Mouse (Mus musculus) G1E (cell line): ENCODE measurements around the gene Plac8. TPM values are rescaled to one million over a fixed set of nuclear protein-coding genes. Genes with fewer than 3 reads are reported as not detected.
A peak's percentile ranks its signal among the peaks of the same experiment; 100 is the strongest.

Experiments
- ATAC-seq: 2 replicates; pipeline ENCODE4 v1.8.0; 2016; ENCODE audit warnings: mild to moderate bottlenecking; ENCODE audit not compliant: insufficient number of reproducible peaks, poor library complexity, low FRiP score, severe bottlenecking; ENCODE audit errors: extremely low read depth
- DNase-seq: peaks from one replicate; pipeline ENCODE4 v3.0.0; 2012; ENCODE audit warnings: low spot score
- H3K27me3 ChIP-seq: 2 replicates; pipeline ENCODE4 v1.6.1; 2012; ENCODE audit warnings: mild to moderate bottlenecking, low read length, inconsistent platforms; ENCODE audit not compliant: insufficient read depth
- H3K36me3 ChIP-seq: replicated peaks from 2 replicates; pipeline ENCODE3; 2012; ENCODE audit warnings: mild to moderate bottlenecking, inconsistent platforms
- H3K4me1 ChIP-seq: 2 replicates; pipeline ENCODE4 v1.6.1; 2012; ENCODE audit warnings: low read depth, low read length, inconsistent platforms, mixed read lengths; ENCODE audit not compliant: insufficient read depth
- H3K4me3 ChIP-seq: 2 replicates; pipeline ENCODE4 v1.5.1; 2012; ENCODE audit warnings: low read depth, mild to moderate bottlenecking, inconsistent platforms, low read length, moderate library complexity, mixed read lengths
- H3K9me3 ChIP-seq: replicated peaks from 2 replicates; pipeline ENCODE4 v1.6.1; 2012; ENCODE audit warnings: inconsistent platforms
- CTCF ChIP-seq: IDR thresholded peaks from 2 replicates; pipeline ENCODE4 v1.5.1; 2012; ENCODE audit warnings: low read depth, low read length, inconsistent platforms, mixed read lengths
- GATA1 ChIP-seq: IDR thresholded peaks from 2 replicates; pipeline ENCODE4 v1.6.1; 2012; ENCODE audit warnings: borderline replicate concordance, low read length, inconsistent platforms, mixed read lengths
- GATA2 ChIP-seq: IDR thresholded peaks from 2 replicates; pipeline ENCODE4 v1.6.1; 2012; ENCODE audit warnings: low read depth, low read length, inconsistent platforms, borderline replicate concordance
- POLR2AphosphoS5 ChIP-seq: IDR thresholded peaks from 2 replicates; pipeline ENCODE4 v1.6.1; 2012; ENCODE audit warnings: low read depth, low read length, inconsistent platforms; ENCODE audit not compliant: insufficient replicate concordance
- TAL1 ChIP-seq: conservative IDR thresholded peaks from 2 replicates; pipeline ENCODE4 v1.6.1; 2012; ENCODE audit warnings: low read depth, low read length, inconsistent platforms, mixed read lengths
- polyA plus RNA-seq: library from polyadenylated mRNA; stranded (reverse); fragments of >175 nt; gene quantifications from 2 replicates; pipeline ENCODE4 v1.2.3, GENCODE M21; 2012
- total RNA-seq, 2 experiments: library from RNA; stranded (forward) in 1 of 2; stranded (reverse) in 1 of 2; fragments of 200-1000 nt in 1 of 2; fragments of >200 nt in 1 of 2; fragmentation: Nextera tagmentation in 1 of 2; gene quantifications; 2 replicates each; pipeline ENCODE4 v1.2.3; 2014 to 2017

Plac8 gene
- total and polyA plus RNA-seq, 3 experiments: 0.36 to 8.9 (median 5.9) TPM

DNA sequence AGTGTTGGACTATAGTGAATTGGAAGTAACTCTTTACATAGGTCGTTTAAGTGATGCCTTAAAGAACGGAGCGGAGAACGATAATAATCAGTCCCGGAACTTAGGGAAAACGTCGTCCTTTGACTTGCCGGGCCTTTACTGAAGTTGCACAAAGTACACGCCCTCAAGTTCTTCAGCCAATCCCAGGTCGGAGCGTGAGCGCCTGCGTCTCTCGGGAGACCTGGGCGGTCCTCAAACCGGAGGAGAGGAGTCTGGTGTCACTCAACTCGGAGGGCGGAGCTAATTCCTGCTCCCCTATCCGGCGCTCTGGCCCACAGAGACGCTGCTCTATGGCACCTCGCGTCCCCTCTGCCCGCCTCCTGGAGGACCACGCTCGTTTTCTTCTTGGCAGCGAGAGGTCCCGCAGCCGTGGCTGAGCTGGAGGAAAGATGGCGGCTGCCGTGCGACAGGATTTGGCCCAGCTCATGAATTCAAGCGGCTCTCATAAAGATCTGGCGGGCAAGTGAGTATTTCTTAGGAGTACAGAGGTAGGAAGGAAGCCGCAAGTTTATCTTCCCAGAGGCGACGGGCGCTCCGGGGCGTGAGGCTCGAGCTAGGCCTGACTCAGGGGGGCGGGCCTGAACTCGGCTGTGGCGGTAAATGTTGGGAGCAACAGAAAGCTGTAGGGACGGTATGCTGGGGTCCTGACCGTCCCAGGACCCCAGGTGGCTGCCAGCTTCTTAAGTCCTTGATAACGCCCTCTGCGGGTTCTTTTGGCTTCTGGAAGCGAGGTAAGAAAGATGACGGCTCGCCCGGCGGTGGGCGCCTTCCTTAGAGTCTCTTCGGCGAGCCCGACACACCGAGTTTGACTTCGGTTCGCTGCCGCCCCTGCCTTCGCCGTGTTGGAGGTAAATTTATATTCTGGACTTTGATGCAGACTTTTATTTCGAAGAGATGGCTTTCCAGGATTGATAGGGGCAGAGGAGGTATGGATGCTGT, 53.7 kb downstream of the Plac8 start, which contains the start of gene Cops4:
Gene Cops4, plus strand, starts transcription at position 261 of the 978 bp plus-strand sequence.
- Histone ChIP-seq H3K4me3 (peak within 1 kb of the TSS; percentile 82), H3K36me3 (peaks cover 23% of the 10 kb centered on the region), H3K27me3 (peaks cover 2% of the 10 kb centered on the region; the same call in 1 of the 2 replicates), H3K9me3 (no peaks in the 10 kb centered on the region), H3K4me1 (peaks cover 26% of the 10 kb centered on the region)
- DNase-seq (peak; percentile 91), ATAC-seq (peak; percentile 99)
- TF ChIP-seq CTCF (no peak), GATA1 (no peak), GATA2 (no peak), POLR2AphosphoS5 (no peak), TAL1 (no peak)

- ATAC-seq (no peak), DNase-seq (no peak)
- no peak overlapping the region for H3K4me3 ChIP-seq
- H3K9me3 ChIP-seq: no peaks in the 10 kb centered on the region
- H3K36me3 ChIP-seq: no peaks in the 10 kb centered on the region
- H3K27me3 ChIP-seq: peaks cover 8% of the 10 kb centered on the region
- H3K4me1 ChIP-seq: peaks cover 18% of the 10 kb centered on the region
- TF ChIP-seq GATA1: no peak
- no peak for TF ChIP-seq TAL1
- TF ChIP-seq GATA2: no peak
- no peak for TF ChIP-seq POLR2AphosphoS5
- TF ChIP-seq CTCF: no peak
These were observed 59.5 kb downstream of the Plac8 start for GRCm38 (mm10) chr5:100512576-100512975.

DNA sequence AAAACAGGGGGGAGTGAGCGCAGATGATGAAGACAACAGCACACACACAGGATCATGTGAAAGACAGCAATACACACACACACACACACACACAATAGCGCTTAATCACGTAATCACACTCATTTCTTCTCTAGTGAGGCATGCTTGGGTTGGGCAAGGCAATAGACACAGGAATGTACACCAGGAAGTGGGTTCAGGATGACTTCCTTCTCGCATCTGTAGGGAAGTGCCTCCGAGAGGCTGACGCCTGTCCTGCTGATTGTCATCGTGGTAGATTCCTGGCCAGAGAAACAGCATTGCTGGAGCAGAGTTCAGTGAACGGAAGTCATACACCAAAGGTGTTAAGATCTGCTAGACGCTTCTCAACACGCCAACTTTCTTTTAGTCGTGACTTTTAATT, 62.8 kb downstream of the Plac8 start:
- Histone ChIP-seq H3K27me3 (peaks cover 6% of the 10 kb centered on the region), H3K36me3 (no peaks in the 10 kb centered on the region), H3K4me1 (peaks cover 19% of the 10 kb centered on the region), H3K4me3 (no peak overlapping the region), H3K9me3 (no peaks in the 10 kb centered on the region)
- ATAC-seq: no peak
- TF ChIP-seq CTCF (no peak), TAL1 (no peak), GATA1 (no peak), POLR2AphosphoS5 (no peak), GATA2 (no peak)
- no peak for DNase-seq

Other genes starting within 250 kb of the Plac8 start
- 173 and 224 TPM in 2 replicates for gene Sec31a, start 156.0 kb downstream of the Plac8 start, total RNA-seq (2014; fragmentation: Nextera tagmentation)
- 69.5 and 71.0 TPM in 2 replicates for gene Sec31a, start 156.0 kb downstream of the Plac8 start, total RNA-seq (2017)
- gene Sec31a, start 156.0 kb downstream of the Plac8 start, polyA plus RNA-seq: 132 and 146 TPM in 2 replicates
- gene Lin54, start 71.6 kb downstream of the Plac8 start, total RNA-seq (2014; fragmentation: Nextera tagmentation): 75.2 and 76.0 TPM in 2 replicates
- 79.3 and 80.4 TPM in 2 replicates for gene Lin54, start 71.6 kb downstream of the Plac8 start, total RNA-seq (2017)
- gene Lin54, start 71.6 kb downstream of the Plac8 start, polyA plus RNA-seq: 2.2 and 2.7 TPM in 2 replicates
- 76.7 and 84.4 TPM in 2 replicates for gene Cops4, start 53.9 kb downstream of the Plac8 start, total RNA-seq (2014; fragmentation: Nextera tagmentation)
- gene Cops4, start 53.9 kb downstream of the Plac8 start, total RNA-seq (2017): 120 and 129 TPM in 2 replicates
- gene Cops4, start 53.9 kb downstream of the Plac8 start, polyA plus RNA-seq: 4.9 and 11.9 TPM in 2 replicates
- gene Coq2, start 102.9 kb upstream of the Plac8 start, total RNA-seq (2014; fragmentation: Nextera tagmentation): 19.5 and 21.7 TPM in 2 replicates
- 29.5 and 37.7 TPM in 2 replicates for gene Coq2, start 102.9 kb upstream of the Plac8 start, total RNA-seq (2017)
- gene Coq2, start 102.9 kb upstream of the Plac8 start, polyA plus RNA-seq: 47.1 and 78.4 TPM in 2 replicates
- not detected in 2 replicates for gene Hpse, start 147.5 kb upstream of the Plac8 start, total RNA-seq (2014; fragmentation: Nextera tagmentation)
- gene Hpse, start 147.5 kb upstream of the Plac8 start, total RNA-seq (2017): 0.06 TPM in 1 of 2 replicates, not detected in the other
- not detected in 2 replicates for gene Hpse, start 147.5 kb upstream of the Plac8 start, polyA plus RNA-seq
- gene Helq, start 226.4 kb upstream of the Plac8 start, total RNA-seq (2014; fragmentation: Nextera tagmentation): 59.6 and 74.0 TPM in 2 replicates
- 26.3 and 33.2 TPM in 2 replicates for gene Helq, start 226.4 kb upstream of the Plac8 start, total RNA-seq (2017)
- gene Helq, start 226.4 kb upstream of the Plac8 start, polyA plus RNA-seq: 16.3 and 18.6 TPM in 2 replicates
- gene Mrps18c, start 226.4 kb upstream of the Plac8 start, total RNA-seq (2014; fragmentation: Nextera tagmentation): 42.4 and 55.2 TPM in 2 replicates
- gene Mrps18c, start 226.4 kb upstream of the Plac8 start, total RNA-seq (2017): 191 and 212 TPM in 2 replicates
- 6.7 and 9.0 TPM in 2 replicates for gene Mrps18c, start 226.4 kb upstream of the Plac8 start, polyA plus RNA-seq
- gene Abraxas1, start 248.7 kb upstream of the Plac8 start, total RNA-seq (2014; fragmentation: Nextera tagmentation): 54.0 and 61.7 TPM in 2 replicates
- 40.5 and 40.8 TPM in 2 replicates for gene Abraxas1, start 248.7 kb upstream of the Plac8 start, total RNA-seq (2017)
- 12.6 and 14.6 TPM in 2 replicates for gene Abraxas1, start 248.7 kb upstream of the Plac8 start, polyA plus RNA-seq